Mouse (Mus musculus): Measurements from ENCODE around the gene Gstt2. TPM values are rescaled to one million over a fixed set of nuclear protein-coding genes. Genes with fewer than 3 reads are reported as not detected.

Gene Gstt2
- polyA plus RNA-seq, 1 experiment from 2014 or later = 148 TPM

DNA sequence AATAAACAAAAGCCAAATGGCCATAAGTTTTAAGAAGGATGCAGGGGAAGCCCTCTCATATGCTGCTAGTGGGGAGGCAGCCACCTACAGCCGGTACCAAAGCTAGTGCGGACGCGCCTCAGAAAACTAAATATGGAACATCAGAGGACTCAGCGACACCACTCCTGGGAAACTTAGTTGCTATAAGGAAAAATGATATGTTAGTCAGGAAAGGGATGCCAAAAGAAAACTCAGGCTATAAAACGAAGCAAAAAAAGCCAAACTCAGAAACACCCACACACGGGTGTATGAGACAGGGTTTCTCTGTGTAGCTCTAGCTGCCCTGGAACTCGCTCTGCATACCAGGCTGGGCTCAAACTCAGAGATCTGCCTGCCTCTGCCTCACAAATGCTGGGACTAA is 48.9 kb downstream of the Gstt2 start:
- Histone ChIP-seq H3K36me3 (replicated peaks; ENCODE audit: insufficient read depth, low read length) (no peaks in the 10 kb centered on the region), H3K27me3 (ENCODE audit: insufficient read depth, low read length) (no peaks in the 10 kb centered on the region), H3K9me3 (ENCODE audit: low read length) (no peaks in the 10 kb centered on the region), H3K4me3 (ENCODE audit: low read depth, low read length) (no peak overlapping the region), H3K4me2 (ENCODE audit: low read depth, low read length) (no peak overlapping the region), H3K27ac (ENCODE audit: low read depth) (no peak overlapping the region), H3K9ac (replicated peaks) (no peak overlapping the region), H3K4me1 (ENCODE audit: insufficient read depth) (peaks cover 10% of the 10 kb centered on the region)
- no peak for TF ChIP-seq EP300 (IDR thresholded peaks at IDR 0.05; ENCODE audit: low read depth)
- TF ChIP-seq CTCF (IDR thresholded peaks at IDR 0.05; ENCODE audit: low read depth) = no peak
- ATAC-seq (no peak), DNase-seq (no peak)
- WGBS (ENCODE audit: insufficient replicate concordance) = 81% methylated on average over 8 of the region's 8 CpGs

GRCm38 (mm10) chr10:75785442-75785841 is 51.8 kb downstream of the Gstt2 start:
- Histone ChIP-seq H3K4me3 (ENCODE audit: low read depth, low read length) (no peak overlapping the region), H3K9me3 (ENCODE audit: low read length) (no peaks in the 10 kb centered on the region), H3K27me3 (ENCODE audit: insufficient read depth, low read length) (0 out of 2 replicates have a peak, but pooled peaks cover 3% of the 10 kb centered on the region), H3K36me3 (replicated peaks; ENCODE audit: insufficient read depth, low read length) (no peaks in the 10 kb centered on the region), H3K4me2 (ENCODE audit: low read depth, low read length) (no peak overlapping the region), H3K27ac (ENCODE audit: low read depth) (no peak overlapping the region), H3K4me1 (ENCODE audit: insufficient read depth) (peaks cover 12% of the 10 kb centered on the region), H3K9ac (replicated peaks) (no peak overlapping the region)
- DNase-seq = no peak
- no peak for TF ChIP-seq EP300 (IDR thresholded peaks at IDR 0.05; ENCODE audit: low read depth)
- no peak for TF ChIP-seq CTCF (IDR thresholded peaks at IDR 0.05; ENCODE audit: low read depth)
- no peak for ATAC-seq
- 24% methylated on average over 1 of the region's 1 CpGs for WGBS (ENCODE audit: insufficient replicate concordance)

Other genes with a start within 250 kb of the Gstt2 start
- 0.81 and 1.4 TPM in 2 replicates for gene Ggt5, start 248.1 kb downstream of the Gstt2 start, polyA plus RNA-seq (2015; fragmentation: Nextera tagmentation; extraction: Ambion mirVana)
- 1.6 TPM in 2 replicates for gene Susd2, start 193.4 kb downstream of the Gstt2 start, polyA plus RNA-seq (2015; fragmentation: Nextera tagmentation; extraction: Ambion mirVana)
- gene Cabin1, start 73.1 kb downstream of the Gstt2 start, polyA plus RNA-seq (2015; fragmentation: Nextera tagmentation; extraction: Ambion mirVana) = 8.2 and 9.1 TPM in 2 replicates
- 739 and 838 TPM in 2 replicates for gene Ddt, start 64.0 kb downstream of the Gstt2 start, polyA plus RNA-seq (2015; fragmentation: Nextera tagmentation; extraction: Ambion mirVana)
- 0.24 TPM in 1 of 2 replicates, not detected in the other for gene Gm20441, start 56.5 kb downstream of the Gstt2 start, polyA plus RNA-seq (2015; fragmentation: Nextera tagmentation; extraction: Ambion mirVana)
- 32.6 and 39.3 TPM in 2 replicates for gene Gstt3, start 56.0 kb downstream of the Gstt2 start, polyA plus RNA-seq (2015; fragmentation: Nextera tagmentation; extraction: Ambion mirVana)
- 77.5 and 78.5 TPM in 2 replicates for gene Gstt1, start 38.8 kb downstream of the Gstt2 start, polyA plus RNA-seq (2015; fragmentation: Nextera tagmentation; extraction: Ambion mirVana)
- gene Gstt4, start 14.9 kb downstream of the Gstt2 start, polyA plus RNA-seq (2015; fragmentation: Nextera tagmentation; extraction: Ambion mirVana) = not detected in 2 replicates
- 1,043 and 1,160 TPM in 2 replicates for gene Mif, start 22.8 kb upstream of the Gstt2 start, polyA plus RNA-seq (2015; fragmentation: Nextera tagmentation; extraction: Ambion mirVana)
- gene Derl3, start 56.0 kb upstream of the Gstt2 start, polyA plus RNA-seq (2015; fragmentation: Nextera tagmentation; extraction: Ambion mirVana) = 0.52 and 0.95 TPM in 2 replicates
- gene Smarcb1, start 84.2 kb upstream of the Gstt2 start, polyA plus RNA-seq (2015; fragmentation: Nextera tagmentation; extraction: Ambion mirVana) = 35.5 and 36.0 TPM in 2 replicates
- gene Chchd10, start 95.7 kb upstream of the Gstt2 start, polyA plus RNA-seq (2015; fragmentation: Nextera tagmentation; extraction: Ambion mirVana) = 1,168 and 1,173 TPM in 2 replicates
- gene Mmp11, start 99.1 kb upstream of the Gstt2 start, polyA plus RNA-seq (2015; fragmentation: Nextera tagmentation; extraction: Ambion mirVana) = 2.8 and 3.6 TPM in 2 replicates
- 6.9 and 8.6 TPM in 2 replicates for gene Gm867, start 103.2 kb upstream of the Gstt2 start, polyA plus RNA-seq (2015; fragmentation: Nextera tagmentation; extraction: Ambion mirVana)
- 61.6 and 65.5 TPM in 2 replicates for gene Vpreb3, start 105.6 kb upstream of the Gstt2 start, polyA plus RNA-seq (2015; fragmentation: Nextera tagmentation; extraction: Ambion mirVana)
- 0.04 and 0.06 TPM in 2 replicates for gene Gm5134, start 117.1 kb upstream of the Gstt2 start, polyA plus RNA-seq (2015; fragmentation: Nextera tagmentation; extraction: Ambion mirVana)
- gene Zfp280b, start 195.2 kb upstream of the Gstt2 start, polyA plus RNA-seq (2015; fragmentation: Nextera tagmentation; extraction: Ambion mirVana) = 7.3 and 8.3 TPM in 2 replicates

Data from liver, postnatal 0 days (tissue).